Mouse (Mus musculus) brown adipose tissue, adult 24 weeks (tissue): Measurements from ENCODE around the gene H2-T3. TPM values are rescaled to one million over a fixed set of nuclear protein-coding genes. Genes with fewer than 3 reads are reported as not detected.
"Not testable (repeated sequence)": the region's sequence is repeated elsewhere in the genome, so short reads cannot be mapped to it uniquely, and the experiment has no call there.

Experiments
- H3K27ac ChIP-seq: fragments of 200-500 bp; replicated peaks from 2 replicates; pipeline ENCODE4 v1.5.1; 2012; ENCODE audit warnings: low read depth, mild to moderate bottlenecking, low read length
- H3K4me1 ChIP-seq: fragments of 200-500 bp; 2 replicates; pipeline ENCODE4 v1.6.1; 2012; ENCODE audit warnings: low read length, mixed read lengths; ENCODE audit not compliant: control insufficient read depth, insufficient read depth, insufficient read length
- H3K4me3 ChIP-seq: fragments of 200-500 bp; 2 replicates; pipeline ENCODE4 v1.5.1; 2012; ENCODE audit warnings: low read depth, mild to moderate bottlenecking, low read length, moderate library complexity; ENCODE audit not compliant: insufficient read depth
- polyA plus RNA-seq: library from polyadenylated mRNA; stranded (reverse); fragments of >200 nt; gene quantifications from 2 replicates; pipeline ENCODE4 v1.2.4, GENCODE M21; 2012; ENCODE audit not compliant: missing spikeins, insufficient read depth, insufficient read length

The H2-T3 gene
- not detected in 2 replicates for polyA plus RNA-seq

GRCm38 (mm10) chr17:36190169-36190507 is at the start of gene H2-T3:
Gene H2-T3, minus strand, starts transcription at chr17:36190287.
- Histone ChIP-seq H3K4me1 (no peaks in the 10 kb centered on the region; the same call in 1 of the 2 replicates), H3K4me3 (no peak within 1 kb of the TSS), H3K27ac (no peak within 1 kb of the TSS)

- Histone ChIP-seq H3K4me1 (no peaks in the 10 kb centered on the region; the same call in 1 of the 2 replicates), H3K27ac (no peak overlapping the region), H3K4me3 (peak overlapping the region; percentile 28)
Observed at GRCm38 (mm10) chr17:36237321-36237921, 47.3 kb upstream of the H2-T3 start.

GRCm38 (mm10) chr17:36235300-36235699 is 45.2 kb upstream of the H2-T3 start:
- not testable (repeated sequence) for H3K4me3 ChIP-seq, H3K27ac ChIP-seq, H3K4me1 ChIP-seq

GRCm38 (mm10) chr17:36233572-36233971 is 43.5 kb upstream of the H2-T3 start:
- Histone ChIP-seq H3K4me1 (no peaks in the 10 kb centered on the region; the same call in 1 of the 2 replicates), H3K27ac (no peak overlapping the region), H3K4me3 (no peak overlapping the region)

GRCm38 (mm10) chr17:36231318-36231717 is 41.2 kb upstream of the H2-T3 start:
- Histone ChIP-seq H3K4me1 (no peaks in the 10 kb centered on the region), H3K27ac (no peak overlapping the region), H3K4me3 (no peak overlapping the region)

GRCm38 (mm10) chr17:36229046-36229445 is 39.0 kb upstream of the H2-T3 start:
- Histone ChIP-seq H3K4me1 (no peaks in the 10 kb centered on the region), H3K4me3 (no peak overlapping the region), H3K27ac (no peak overlapping the region)

- Histone ChIP-seq H3K4me3 (no peak overlapping the region), H3K27ac (no peak overlapping the region), H3K4me1 (no peaks in the 10 kb centered on the region)
Observed at GRCm38 (mm10) chr17:36226921-36227320, 36.8 kb upstream of the H2-T3 start.

GRCm38 (mm10) chr17:36225231-36225824 is 35.2 kb upstream of the H2-T3 start:
- Histone ChIP-seq H3K4me3 (no peak overlapping the region), H3K27ac (no peak overlapping the region), H3K4me1 (no peaks in the 10 kb centered on the region)

GRCm38 (mm10) chr17:36224451-36224850 is 34.4 kb upstream of the H2-T3 start:
- Histone ChIP-seq H3K27ac (no peak overlapping the region), H3K4me1 (no peaks in the 10 kb centered on the region), H3K4me3 (no peak overlapping the region)

GRCm38 (mm10) chr17:36218594-36219155 is 28.6 kb upstream of the H2-T3 start:
- no peak overlapping the region for H3K27ac ChIP-seq
- H3K4me3 ChIP-seq: no peak overlapping the region

GRCm38 (mm10) chr17:36215586-36215985 is 25.5 kb upstream of the H2-T3 start:
- Histone ChIP-seq H3K27ac (no peak overlapping the region), H3K4me3 (no peak overlapping the region; the same call in 1 of the 2 replicates), H3K4me1 (no peaks in the 10 kb centered on the region)

More at GRCm38 (mm10) chr17:36218594-36219155, 28.6 kb upstream of the H2-T3 start:
- no peaks in the 10 kb centered on the region for H3K4me1 ChIP-seq

GRCm38 (mm10) chr17:36206846-36207245 is 16.8 kb upstream of the H2-T3 start:
- Histone ChIP-seq H3K4me1 (no peaks in the 10 kb centered on the region), H3K4me3 (no peak overlapping the region), H3K27ac (no peak overlapping the region)

- H3K4me1 ChIP-seq: no peaks in the 10 kb centered on the region
- peak overlapping the region; percentile 59 for H3K4me3 ChIP-seq
- H3K27ac ChIP-seq: no peak overlapping the region
Observed at GRCm38 (mm10) chr17:36205862-36206261, 15.8 kb upstream of the H2-T3 start.

GRCm38 (mm10) chr17:36205456-36205855 is 15.4 kb upstream of the H2-T3 start:
- no peaks in the 10 kb centered on the region for H3K4me1 ChIP-seq
- peak overlapping the region; percentile 59 for H3K4me3 ChIP-seq
- no peak overlapping the region for H3K27ac ChIP-seq

GRCm38 (mm10) chr17:36201851-36202250 is 11.8 kb upstream of the H2-T3 start:
- no peaks in the 10 kb centered on the region for H3K4me1 ChIP-seq
- H3K4me3 ChIP-seq: no peak overlapping the region

GRCm38 (mm10) chr17:36198317-36198716 is 8.2 kb upstream of the H2-T3 start:
- no peaks in the 10 kb centered on the region for H3K4me1 ChIP-seq
- H3K4me3 ChIP-seq: no peak overlapping the region
- no peak overlapping the region for H3K27ac ChIP-seq

More at GRCm38 (mm10) chr17:36201851-36202250, 11.8 kb upstream of the H2-T3 start:
- no peak overlapping the region for H3K27ac ChIP-seq
